Mouse (Mus musculus): ENCODE data around the gene Cox10.

Cox10 gene

DNA sequence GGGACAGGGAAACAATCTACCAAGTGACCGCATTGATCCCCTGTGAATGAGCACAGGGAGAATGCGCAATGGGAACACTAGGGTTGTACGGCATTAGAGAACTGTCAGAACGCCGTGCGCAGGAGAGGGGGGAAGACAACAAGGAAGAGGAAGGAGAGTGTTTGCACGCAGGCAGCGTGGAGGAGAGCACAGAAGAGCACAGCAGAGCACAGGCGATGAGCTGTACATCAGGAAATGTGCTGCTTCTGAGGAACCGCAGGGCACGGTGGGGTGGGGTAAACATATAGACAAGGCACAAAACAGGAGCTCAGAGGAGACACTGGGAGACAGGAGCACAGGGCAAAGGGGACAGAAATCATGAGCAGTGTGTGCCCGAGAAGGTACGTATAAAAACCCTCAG lies 31.8 kb downstream of the Cox10 start:
- no peak for DNase-seq (ENCODE audit: inconsistent ontology term)

DNA sequence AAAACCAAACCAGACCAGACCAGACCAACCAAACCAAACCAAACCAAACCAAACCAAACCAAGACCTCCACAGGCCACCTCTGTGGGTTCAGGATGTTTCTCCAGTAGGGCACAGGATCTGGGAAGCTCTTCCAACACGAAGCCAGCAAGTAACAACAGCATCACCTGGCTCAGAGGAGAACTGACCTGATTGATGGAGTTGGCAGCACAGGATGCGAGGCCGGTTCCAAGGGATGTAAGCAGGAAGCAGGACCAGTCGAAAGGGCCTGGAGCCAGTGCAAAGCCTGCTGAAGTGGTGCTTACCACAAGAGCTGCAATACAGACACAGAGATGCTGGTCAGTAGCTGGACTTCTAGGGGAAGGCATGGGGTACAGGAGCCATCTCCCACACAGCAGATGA lies 34.2 kb downstream of the Cox10 start:
- DNase-seq (ENCODE audit: inconsistent ontology term): no peak

DNA sequence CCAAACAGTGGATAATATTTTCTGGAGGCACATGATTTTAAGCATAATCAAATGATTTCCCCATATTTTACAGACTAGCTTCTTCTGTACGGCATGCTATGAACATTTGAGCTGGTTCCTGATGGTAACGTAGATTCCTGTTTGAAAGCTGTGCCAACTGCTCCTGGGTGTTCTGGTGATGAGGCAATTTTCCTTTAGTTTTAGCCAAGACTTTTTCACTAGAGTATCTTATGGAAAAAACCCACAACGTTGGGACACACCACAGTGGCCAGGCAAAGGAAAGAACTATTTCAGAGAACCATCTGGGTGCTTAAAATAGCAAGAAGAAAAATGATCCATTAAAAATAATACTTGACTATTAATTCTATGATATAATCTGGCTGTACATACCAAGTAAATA lies 35.2 kb downstream of the Cox10 start:
- no peak for DNase-seq (ENCODE audit: inconsistent ontology term)

DNA sequence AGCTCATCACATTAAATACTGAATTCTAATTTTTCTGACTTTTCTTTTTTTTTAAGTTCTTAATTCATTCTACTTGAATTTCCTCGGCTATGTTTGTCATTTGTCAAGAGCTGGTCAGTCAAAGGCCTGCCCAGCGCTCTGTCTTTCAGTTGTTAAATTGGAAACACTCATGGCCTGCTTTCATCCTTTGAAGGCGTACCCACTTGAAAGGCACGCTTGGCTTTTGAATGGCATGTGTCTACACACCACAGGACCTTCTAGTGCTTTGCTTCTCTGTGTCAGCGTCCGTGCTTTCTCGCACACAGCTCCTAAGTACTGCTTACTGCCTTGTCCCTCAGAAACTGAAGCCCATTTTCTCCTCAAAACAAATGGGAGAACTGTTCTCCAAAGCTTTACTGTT lies 38.0 kb downstream of the Cox10 start:
- DNase-seq (ENCODE audit: inconsistent ontology term): no peak

DNA sequence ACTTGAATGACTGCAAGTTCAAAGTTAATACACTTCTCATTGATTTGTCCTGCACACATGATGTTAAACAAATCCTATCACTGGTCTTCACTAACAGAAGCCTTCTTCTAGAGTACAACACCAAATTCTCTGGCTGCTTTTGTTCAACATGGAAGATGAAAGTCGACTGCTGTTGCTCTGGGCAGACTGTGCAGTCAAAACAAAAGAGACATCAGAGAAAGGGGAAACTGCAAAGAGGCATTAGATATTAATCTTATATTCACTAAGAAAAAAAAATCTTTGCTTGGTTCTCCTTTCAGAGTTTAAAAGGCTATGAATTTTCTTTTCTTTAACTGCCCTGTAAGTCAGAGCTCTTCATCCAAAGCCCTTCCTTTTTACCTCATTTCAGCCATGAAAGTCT lies 39.7 kb downstream of the Cox10 start:
- DNase-seq (ENCODE audit: inconsistent ontology term): no peak

DNA sequence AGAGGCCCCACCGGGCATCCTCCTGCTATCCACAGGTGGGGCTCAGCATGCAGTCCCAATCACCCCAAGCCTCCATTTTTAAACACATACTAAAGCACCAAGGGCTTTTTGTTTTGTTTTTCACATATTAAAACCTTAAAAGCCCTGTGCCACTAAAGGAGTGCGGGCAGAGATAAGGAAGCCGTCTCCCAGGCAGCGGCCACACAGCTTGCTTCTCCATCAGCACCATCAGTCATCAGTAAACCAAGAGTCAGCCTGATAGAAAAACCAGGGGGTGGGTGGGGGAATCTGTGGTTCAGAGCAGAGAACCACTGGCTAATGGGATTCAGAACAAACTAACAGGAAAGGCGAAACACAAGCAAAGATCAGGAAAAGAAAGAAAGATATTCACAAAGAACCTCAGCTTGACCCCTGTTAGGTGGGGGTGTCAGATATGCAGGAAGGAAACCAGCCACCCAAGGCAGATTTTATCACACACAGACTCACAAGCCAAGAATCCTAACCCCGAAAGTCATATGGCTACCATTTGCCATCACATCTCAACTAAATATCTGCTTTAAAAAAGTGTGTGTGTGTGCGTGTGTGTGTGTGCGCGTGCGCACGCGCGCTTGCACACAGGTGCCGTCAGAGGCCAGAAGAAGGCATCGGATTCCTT lies 41.7 kb downstream of the Cox10 start:
- no peak for DNase-seq (ENCODE audit: inconsistent ontology term)

DNA sequence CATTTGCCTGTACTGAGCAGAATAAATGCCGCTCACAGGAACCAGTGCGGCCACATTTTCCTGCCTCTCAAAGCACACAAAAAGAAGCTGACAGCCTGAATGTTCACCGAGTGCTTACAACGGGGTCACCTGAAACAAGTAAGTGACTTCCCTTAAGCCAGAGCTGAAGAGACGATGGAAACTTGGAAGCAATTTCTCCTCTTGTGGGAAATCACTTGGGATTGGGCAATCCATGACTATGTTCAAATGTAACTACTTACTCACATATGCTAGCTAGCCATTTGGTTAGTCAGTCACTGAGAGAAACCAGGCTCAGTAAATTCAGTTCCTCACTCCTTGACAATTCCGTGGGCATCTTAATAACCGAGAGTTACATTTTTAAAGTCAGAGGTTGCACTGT lies 43.0 kb downstream of the Cox10 start:
- DNase-seq (ENCODE audit: inconsistent ontology term): no peak

DNA sequence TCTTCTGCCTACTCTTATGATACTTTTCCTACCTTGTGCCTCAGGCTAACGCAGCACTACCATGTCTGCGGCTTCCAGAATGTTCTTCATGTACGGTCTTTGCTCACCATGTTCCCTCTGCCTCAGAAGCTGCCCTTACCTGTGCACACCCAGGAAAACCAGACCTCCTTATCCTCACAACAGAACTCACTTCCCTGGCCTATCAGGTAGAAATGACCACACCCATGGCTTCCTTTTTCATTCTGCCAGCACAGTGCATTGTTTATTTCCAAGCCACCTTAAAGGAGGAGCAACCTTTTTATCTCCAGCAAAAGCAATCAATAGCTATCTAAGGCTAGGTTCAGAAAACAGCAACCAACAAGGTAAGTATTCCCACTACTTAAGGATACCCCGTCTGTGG lies 43.6 kb downstream of the Cox10 start:
- no peak for DNase-seq (ENCODE audit: inconsistent ontology term)

DNA sequence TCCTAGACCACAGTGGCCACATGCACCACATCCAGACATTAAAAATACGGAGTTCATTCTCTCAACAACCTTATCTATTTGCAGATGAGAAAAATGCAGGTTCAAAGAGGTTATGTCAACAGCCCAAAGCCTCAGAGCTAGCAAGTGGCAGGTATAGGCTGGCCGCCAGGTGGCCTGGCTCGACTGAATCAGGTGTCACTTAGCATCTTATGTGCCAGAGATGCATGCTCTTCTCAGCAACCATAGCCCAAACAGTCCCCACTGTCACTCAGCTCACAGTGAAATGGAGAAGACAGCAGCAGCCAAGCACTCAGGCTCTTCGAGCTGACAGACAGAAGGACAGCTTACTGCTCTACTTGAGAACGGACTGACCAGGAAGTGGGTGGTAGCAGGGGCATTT lies 44.6 kb downstream of the Cox10 start:
- DNase-seq (ENCODE audit: inconsistent ontology term): no peak

DNA sequence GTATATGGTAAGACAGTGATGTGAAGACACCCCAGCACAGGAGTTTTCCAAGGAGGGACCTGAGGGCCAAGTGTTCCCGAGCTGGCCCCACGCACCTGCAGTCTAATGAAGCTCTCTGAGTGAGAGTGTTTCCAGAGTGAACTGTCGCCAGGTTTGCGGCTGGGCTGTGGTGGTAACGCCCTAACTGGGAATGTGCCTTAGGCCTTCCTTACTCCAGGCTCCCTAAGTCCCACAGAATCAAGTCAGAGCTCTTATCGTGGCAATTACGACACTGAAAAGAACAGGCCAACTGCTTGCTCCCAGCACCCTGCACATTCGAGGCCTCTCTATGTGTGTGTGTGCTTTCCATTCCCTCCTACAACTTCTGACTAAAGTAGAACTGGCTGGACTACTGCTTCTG lies 51.8 kb downstream of the Cox10 start:
- no peak for DNase-seq (ENCODE audit: inconsistent ontology term)

DNA sequence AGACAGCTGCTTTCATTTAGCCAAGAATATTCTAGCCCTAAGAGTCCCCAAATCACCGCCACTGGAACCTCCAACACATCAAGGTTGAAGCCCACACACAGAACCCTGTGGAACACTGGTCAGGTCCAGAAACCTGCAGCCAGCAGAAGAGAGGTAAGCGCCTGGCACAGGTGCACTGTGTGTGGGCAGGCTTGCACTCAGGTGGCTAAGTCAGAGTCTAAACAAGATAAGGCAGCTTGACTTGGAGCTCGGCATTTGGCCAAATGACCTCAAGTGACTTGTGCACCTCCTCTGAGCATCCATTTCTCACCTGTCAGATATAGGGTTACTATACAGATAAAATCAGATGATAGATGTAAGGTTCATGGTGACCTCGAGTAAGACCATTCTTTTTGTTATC lies 53.4 kb downstream of the Cox10 start:
- DNase-seq (ENCODE audit: inconsistent ontology term): no peak

DNA sequence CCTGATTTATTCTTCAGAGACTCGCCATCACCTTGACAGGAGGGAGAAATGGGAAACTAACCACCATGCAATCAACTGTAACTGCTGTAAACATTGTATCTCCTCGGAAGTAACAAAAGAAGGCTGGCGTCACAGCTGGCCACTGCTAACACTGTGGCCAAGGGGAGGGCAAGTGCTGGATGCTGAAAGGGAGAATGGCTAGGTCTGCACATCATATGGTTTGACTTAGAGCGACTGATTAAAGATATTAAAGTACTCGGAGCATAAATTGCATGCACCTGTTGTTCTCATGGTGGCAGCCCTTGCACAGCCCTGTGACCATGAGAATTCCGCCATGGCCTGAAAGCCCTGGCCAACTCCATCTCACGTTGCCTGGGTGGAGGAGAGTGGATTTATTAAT lies 54.7 kb downstream of the Cox10 start:
- DNase-seq (ENCODE audit: inconsistent ontology term): no peak

DNA sequence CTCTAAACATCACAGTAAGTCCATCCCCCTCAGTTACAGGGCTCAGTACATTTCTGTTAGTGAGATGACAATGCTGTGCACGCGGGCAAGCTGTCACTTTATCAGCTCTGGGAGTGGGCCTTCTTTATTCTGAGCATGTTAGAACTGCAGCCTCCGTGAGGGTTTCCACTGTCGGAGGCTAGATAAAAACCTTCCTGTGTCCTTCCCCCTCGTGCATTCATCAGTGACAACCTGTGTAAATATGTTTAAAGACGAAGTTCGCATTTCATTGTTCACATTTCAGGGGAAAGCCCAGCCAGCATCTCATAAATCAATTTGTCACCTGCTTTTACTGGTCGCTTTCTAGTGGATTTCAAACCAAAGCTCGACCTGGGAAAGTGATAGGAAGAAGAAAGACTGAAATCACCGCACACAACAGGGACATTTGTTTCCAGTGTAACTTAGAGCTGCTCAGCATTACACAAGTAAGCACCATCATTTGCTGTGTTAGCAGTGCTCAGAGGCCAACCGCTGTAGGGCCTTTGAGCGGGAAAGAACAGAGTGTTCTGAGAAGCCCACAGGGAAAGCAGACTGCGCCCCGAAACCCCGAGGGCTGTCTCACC lies 55.8 kb downstream of the Cox10 start:
- no peak for DNase-seq (ENCODE audit: inconsistent ontology term)

DNA sequence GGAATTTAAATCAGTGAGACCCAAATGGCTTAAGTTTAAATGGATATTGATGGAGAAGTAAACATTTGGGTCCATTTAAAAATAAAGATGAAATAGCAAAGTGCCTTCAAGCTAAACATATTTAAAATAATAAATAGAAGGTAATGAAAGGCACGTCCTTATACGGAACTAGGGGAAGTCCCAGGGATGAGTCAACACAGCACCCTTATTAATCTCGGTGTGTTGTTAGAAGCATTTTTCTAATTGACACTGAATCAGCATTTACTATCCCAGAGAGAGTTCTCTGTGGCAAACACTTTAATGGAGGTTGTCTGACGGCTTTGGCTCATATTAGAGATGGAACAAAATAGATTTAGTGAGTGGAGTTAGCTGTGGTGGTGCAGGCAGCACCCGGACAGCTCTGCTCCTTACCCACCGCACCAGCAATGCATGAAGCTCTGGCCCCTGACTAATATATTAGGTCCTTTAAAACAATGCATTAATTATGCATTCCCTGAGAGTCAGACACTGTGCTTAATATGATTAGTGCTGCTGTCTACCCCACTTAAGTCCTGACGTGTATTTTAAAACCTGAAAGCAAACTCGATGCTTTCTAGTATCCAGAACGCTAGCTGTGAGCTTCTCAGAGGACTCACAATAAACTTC lies 56.7 kb downstream of the Cox10 start:
- peak; percentile 58 for DNase-seq (ENCODE audit: inconsistent ontology term)

DNA sequence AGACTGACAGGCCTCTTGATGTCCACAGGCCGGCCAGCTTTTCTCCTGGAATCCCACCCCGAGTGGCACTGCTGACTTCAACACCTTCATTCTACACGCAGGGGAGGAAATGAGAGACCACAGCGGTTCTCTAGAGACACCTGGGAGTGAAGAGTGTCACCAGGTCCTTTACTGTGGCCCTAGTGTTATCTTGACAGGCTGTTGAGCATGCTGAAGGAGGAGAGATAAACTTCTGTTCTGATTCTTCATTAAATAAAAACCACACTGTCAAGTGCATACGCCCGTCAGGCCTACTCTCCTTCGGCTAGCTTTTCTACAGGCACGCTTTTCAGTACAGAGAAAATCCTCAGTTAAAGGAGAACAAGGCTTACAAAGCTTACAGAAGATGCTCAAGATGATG lies 60.0 kb downstream of the Cox10 start:
- DNase-seq (ENCODE audit: inconsistent ontology term): no peak

DNA sequence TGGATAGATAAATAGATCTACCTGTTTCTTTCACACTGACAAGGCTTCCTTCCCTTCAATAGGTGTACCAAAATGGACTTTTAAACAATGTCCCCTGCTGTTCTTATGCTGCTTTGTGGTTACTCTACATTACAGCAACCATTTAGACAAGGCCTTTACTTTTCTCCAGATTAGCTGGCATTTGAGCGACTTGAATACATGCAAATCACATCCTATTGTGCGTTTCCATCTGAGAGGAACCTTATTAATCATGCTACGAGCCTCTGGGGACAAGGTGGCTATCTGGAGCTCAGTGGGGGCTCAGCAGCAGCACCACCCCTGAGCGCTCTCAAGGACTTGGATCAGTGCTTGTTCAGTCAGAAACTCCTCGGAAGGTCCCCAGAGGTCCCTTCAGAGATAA lies 61.1 kb downstream of the Cox10 start:
- no peak for DNase-seq (ENCODE audit: inconsistent ontology term)

DNA sequence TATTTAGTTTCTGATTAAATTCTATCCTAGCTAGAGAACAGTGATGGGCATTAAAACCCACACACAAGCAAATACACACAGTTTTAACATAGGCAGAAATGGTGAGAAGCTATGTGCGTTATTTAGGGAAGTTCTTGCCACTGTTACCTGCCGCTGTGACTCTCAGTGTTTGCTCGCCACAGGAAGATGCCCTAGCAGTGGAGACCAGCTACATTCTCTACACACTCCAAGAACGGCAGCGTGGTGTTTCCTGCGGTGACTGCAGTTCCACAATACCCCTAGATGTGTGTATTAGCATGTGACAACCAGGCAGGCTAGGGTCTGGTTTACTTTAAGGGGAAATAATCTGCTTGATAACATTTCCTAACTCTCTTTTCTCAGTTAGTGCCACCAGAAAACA lies 64.0 kb downstream of the Cox10 start:
- no peak for DNase-seq (ENCODE audit: inconsistent ontology term)

DNA sequence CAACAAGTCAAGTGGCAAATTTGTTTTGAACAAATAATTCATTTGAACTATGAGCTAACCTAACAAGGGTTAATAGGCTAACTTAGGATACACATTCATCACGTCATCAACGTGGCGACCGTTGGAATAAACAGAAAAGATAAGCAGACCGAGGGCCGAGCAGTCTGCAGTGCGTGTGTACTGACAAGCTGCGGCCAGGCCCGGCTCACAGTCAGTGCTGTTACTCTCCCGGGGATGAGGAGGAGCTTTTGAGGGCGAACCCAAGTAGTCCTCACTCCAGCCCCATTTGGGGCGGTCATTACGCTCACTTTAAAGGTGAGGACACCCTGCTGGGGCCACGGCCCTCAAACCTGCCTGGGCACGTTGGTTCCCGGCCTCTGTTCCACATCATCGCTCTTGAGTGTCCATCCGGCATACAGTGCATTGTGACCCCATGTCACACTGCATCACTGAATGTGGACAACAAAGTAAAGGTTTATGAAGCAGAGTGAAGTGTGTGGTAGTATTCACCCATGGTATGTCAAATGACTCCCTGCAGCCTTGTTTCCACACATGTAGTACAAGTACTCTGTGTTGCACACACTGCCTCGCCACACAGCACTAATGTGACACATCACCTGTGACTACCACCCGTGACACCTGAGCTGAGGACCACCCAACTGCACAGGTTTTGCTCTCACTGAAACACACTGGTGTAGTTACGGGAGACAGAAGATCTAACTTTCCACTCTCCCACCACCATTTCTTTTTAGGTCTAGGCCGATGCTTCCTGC lies 68.4 kb downstream of the Cox10 start:
- no peak for DNase-seq (ENCODE audit: inconsistent ontology term)

DNA sequence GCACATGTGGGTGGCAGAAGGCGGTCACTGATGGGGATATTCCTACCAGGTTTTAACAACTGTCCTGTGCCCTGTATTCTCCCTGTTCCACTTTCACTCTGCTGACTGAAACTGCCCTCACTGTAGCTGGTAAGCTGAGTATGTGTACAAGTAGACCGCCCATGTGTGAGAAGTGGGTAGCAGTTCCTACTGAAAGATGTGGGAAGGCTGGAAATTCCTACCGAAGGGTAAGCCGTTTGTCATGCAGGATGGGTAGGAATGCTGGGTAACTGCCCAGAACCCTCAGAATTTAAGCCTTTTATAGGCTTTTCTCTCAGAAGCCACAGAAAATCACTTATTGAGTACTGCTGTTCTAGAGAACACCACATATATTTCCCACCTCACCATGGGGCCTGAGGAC lies 75.1 kb downstream of the Cox10 start:
- DNase-seq (ENCODE audit: inconsistent ontology term): no peak

DNA sequence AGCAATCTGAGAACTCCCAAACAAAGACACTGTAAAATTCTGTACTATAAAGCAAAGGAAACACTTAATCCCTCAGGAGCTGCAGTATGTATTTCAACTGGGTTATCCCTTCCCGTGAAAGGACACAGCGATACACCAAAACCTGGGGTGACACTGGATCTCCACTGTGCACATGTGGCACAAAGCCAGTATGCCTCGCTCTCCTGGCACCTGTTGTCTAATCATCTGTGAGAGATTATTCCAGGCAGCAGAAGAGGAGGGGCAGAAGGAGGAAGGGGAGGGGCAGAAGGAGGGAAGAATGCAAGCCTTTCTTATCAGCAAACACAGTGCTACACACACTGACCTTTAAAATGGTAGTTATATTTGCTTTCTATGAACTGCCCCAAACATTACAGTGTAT lies 75.8 kb downstream of the Cox10 start:
- no peak for DNase-seq (ENCODE audit: inconsistent ontology term)

DNA sequence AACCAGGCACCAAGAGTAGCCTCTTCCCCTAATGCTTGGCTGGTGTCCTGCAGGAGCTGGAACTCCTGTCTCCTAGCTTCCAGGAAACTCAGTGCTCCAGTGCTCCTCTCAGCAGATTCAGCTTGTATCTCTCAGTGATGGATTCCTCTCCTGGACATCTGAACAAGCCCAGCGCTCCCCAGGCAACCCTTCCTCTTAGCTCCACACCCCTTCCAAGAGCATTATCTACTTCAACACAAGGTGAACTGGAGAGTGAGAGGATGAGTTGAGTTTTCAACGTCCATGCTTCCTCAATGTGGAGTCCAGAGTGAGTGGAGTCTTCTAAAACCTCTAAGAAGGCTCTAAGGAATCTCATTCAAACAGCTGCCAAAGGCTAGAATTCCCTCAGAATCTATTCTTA lies 76.6 kb downstream of the Cox10 start:
- no peak for DNase-seq (ENCODE audit: inconsistent ontology term)

DNA sequence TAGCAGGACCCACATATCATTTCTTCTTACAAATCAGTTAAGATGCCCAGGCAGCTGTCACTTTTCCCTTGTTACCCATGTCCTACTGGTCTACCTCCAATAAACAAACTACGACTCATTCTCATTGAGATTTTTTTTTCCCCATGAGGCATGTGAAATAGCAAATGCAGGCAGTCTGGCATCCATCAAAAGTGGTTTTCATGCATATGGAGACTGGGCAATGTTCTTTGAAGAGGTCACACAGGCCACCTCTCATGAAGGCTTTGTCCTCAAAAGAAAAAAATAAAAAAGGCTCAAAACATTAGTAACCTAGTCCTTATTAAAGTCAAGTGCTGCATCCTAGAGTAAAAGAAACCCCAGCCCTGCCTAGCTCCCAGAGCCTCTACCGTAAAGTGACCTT lies 78.2 kb downstream of the Cox10 start:
- DNase-seq (ENCODE audit: inconsistent ontology term): no peak

Measured in Muller cell, postnatal 12 days (primary cell).